Mouse (Mus musculus) adrenal gland, postnatal 36 days (tissue): ENCODE data around the gene Olfr1271. TPM values are rescaled to one million over a fixed set of nuclear protein-coding genes. Genes with fewer than 3 reads are reported as not detected.
"Not testable (repeated sequence)": the region's sequence is repeated elsewhere in the genome, so short reads cannot be mapped to it uniquely, and the experiment has no call there.

ENCODE experiments used
- DNase-seq, 2 experiments: peaks; one replicate each; pipeline ENCODE4 v3.0.0; 2021; ENCODE audit warnings: mixed read lengths in 1 of 2
- long read RNA-seq, 2 experiments: library from polyadenylated mRNA; stranded (forward); transcript quantifications; one replicate each; pipeline ENCODE4 v2.0.0; 2021; ENCODE audit warnings: borderline sequencing depth in 2 of 2
- total RNA-seq, 2 experiments: library from RNA; stranded (reverse); gene quantifications; 2 replicates each; pipeline ENCODE4 v1.2.3; 2021

The Olfr1271 gene
- total RNA-seq: not detected
- long read RNA-seq, experiment 1: 0 reads
- long read RNA-seq, experiment 2: 0 reads

DNA sequence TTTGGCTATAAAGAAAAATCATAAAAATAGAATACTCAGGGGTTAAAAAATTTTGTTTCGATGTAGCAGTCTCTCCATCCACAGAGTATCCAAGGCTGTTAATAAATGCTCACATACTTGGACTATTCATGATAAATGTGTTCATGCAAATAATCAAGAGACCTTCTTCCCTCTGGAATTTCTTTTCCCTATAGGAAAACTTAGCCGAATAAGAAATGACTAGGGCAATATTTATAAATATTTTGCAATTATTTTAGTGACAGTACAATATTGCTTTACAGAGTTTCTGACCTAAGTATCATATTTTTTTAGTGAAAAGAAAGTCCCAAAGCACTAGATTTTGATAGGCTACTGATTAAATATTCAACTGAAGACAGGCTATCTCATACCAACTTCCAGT, at the start of gene Olfr1271:
TSS of gene Olfr1271 (minus strand) at position 101 of the 400 bp plus-strand sequence.
- DNase-seq: no peak

DNA sequence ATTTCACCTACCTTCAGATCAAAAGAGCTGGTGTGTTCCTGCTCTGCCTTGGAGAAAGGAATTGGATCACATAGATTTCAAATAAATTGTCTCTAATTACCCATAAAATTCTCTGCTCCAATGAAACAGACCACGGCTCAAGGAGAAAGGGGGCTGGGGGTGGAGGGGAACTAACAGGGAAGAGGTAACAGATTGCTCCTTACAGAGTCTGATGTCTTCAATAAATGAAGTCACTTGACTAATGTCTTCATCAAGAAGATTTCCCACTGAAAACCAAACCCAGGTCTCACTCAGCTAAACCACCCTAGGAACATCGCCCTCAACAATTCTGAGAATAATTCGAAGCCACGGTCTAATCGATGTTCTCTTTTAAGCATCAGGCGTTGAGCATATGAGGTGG, 21.9 kb upstream of the Olfr1271 start, which contains the start of gene Olfr1272:
TSS of gene Olfr1272 (minus strand) at position 101 of the 400 bp plus-strand sequence.
- no peak for DNase-seq

DNA sequence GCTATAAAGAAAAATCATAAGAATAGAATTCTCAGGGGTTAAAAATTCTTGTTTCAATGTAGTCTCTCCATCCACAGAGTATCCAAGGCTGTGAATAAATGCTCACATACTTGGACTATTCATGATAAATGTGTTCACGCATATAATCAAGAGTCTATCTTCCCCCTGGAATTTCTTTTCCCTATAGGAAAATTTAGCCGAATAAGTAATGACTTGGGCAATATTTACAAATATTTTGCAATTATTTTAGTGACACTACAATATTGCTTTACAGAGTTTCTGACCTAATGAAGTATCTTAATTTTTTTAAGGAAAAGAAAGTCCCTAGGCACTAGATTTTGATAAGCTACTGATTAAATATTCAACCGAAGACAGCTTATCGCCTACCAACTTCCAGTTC, 13.3 kb downstream of the Olfr1271 start, which contains the start of gene Olfr142:
TSS of gene Olfr142 (minus strand) at position 101 of the 400 bp plus-strand sequence.
- DNase-seq: no peak

DNA sequence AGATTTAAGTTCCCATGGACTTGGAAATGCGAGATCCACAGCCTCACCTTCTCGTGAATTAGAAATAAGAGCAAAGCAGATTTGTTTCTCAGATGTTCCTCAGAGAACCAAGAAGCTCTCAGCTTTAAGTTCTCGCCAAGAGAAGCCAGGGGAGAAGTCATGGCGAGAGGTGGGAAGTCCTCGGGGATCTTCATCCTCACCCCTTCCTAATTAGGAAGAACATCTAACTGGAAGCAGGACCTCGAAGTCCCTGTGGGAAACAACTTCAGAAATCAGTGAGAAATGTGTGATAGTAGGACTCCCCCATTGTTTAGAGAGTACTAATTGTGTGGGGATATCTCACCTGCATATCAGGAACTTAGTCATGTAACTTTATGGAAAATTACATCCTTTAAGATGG, 46.4 kb downstream of the Olfr1271 start, which contains the start of gene Olfr1506:
TSS of gene Olfr1506 (minus strand) at position 101 of the 400 bp plus-strand sequence.
- not testable (repeated sequence) for DNase-seq

Other genes starting within 250 kb of the Olfr1271 start
- not detected for gene Olfr1264, start 245.5 kb downstream of the Olfr1271 start, total RNA-seq
- not detected for gene Olfr1265, start 235.7 kb downstream of the Olfr1271 start, total RNA-seq
- not detected for gene Olfr140, start 207.4 kb downstream of the Olfr1271 start, total RNA-seq
- not detected for gene Olfr1269, start 149.6 kb downstream of the Olfr1271 start, total RNA-seq
- not detected for gene Olfr32, start 128.7 kb downstream of the Olfr1271 start, total RNA-seq
- gene Olfr1270, start 117.9 kb downstream of the Olfr1271 start, total RNA-seq: not detected
- gene Olfr1506, start 46.5 kb downstream of the Olfr1271 start, total RNA-seq: not detected
- gene Olfr142, start 13.4 kb downstream of the Olfr1271 start, total RNA-seq: not detected
- not detected for gene Olfr1272, start 21.8 kb upstream of the Olfr1271 start, total RNA-seq
- gene Gm13769, start 51.2 kb upstream of the Olfr1271 start, total RNA-seq: under 1 TPM in 1 of 2 experiments, not detected in 1; 0.16 TPM
- gene Olfr1274-ps, start 127.7 kb upstream of the Olfr1271 start, total RNA-seq: not detected